Mouse (Mus musculus) forelimb bud, embryonic 11.5 days (tissue): ENCODE data around the gene Rcn2.
"Not testable (repeated sequence)": the region's sequence is repeated elsewhere in the genome, so short reads cannot be mapped to it uniquely, and the experiment has no call there.

ENCODE experiments used
- DNase-seq: peaks from one replicate; pipeline ENCODE4 v3.0.0-alpha.2; 2012; ENCODE audit warnings: low read depth, low spot score

Rcn2 gene

DNA sequence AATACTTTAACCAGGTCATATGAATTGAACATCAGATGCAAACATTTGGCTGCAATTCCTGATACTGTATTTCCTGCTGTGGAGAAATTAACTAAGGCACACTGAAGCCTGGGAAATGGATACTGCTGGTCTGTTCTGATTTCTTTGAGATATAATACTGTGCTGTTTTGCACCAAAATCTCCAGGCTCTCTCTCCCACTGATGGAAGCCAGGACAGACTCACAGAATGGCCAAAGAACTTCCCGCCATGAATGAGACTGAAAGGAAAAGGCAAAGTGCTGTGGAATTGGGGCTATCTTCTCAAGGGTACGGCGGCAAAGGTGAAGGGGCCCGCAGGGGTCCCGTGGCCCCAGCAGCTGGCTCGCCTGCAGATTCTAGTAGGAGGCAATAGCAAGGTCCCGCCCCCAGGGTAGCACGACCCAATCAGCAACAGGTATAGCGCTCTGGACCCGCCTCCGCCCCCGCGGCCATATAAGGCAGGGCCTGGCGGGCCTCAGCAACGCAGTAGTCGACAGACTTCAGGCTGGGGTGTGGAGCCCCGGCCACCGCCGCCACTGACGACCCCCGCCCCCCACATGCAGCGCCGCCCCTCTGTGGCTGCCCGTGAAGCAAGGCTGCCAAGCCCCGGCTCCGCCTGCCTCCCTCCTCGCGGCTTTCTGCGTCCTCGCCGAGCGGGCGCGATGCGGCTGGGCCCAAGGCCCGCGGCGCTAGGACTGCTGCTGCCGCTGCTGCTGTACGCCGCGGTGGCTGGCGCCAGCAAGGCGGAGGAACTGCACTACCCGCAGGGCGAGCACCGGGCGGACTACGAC, at the start of gene Rcn2:
Rcn2 (plus strand) TSS at position 474 of the 809 bp plus-strand sequence.
- DNase-seq, result peak; percentile 94

DNA sequence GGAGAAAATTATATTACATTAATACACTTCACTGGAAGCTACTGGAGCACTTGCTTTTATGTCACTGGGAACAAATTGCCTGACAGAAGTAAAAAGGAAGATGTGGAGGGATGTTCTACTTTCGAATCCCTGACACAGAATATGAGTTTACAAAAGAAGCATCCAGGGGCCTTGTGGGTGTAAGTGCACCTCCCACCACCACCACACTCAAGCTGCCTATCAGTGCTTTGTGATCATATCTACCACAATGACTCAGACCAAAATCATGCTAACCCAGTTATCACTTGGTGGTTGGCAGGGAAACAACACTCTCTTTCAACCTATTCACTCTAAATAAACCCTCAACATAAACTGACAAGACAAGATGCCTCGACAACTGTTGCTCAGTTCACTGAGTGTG, 37.0 kb upstream of the Rcn2 start:
- DNase-seq, result not testable (repeated sequence)

DNA sequence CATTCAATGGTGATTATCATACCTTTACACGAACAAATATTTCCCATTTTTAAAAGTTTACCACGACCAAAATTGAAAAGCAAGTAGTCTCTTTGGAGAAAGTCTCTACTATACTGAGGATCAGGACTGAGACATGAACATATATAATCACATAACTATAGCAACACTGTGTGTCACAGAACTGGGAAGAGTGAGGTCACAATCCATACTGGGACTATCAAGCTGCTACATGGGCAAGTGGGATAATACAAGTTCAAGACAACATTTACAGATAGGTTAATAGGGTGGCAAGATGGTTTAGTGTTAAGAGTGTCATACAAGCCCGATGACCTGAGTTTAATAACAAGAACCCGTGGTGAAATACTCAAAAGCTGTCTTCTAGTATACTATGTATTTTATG, 31.2 kb upstream of the Rcn2 start, which contains the start of gene 4930563M21Rik:
4930563M21Rik (minus strand) TSS at position 101 of the 400 bp plus-strand sequence.
- DNase-seq, result no peak

DNA sequence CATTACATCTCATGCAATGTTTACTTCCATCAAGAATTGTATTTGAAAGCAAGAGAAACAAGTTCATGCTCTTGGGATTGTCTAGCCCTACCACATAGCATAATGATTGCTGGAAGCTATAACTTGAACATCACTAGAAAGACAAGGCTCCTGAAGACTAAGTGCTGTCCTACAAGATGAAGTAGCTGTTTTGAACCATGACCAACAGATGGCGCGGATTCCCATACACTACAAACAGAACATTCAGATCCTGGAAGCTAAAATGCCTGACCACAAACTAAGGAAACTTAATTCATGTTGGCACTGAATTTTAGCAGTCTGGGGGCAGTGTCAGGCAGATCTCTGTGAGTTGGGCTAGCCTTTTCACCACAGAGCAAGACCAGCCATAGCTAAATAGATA, 16.9 kb upstream of the Rcn2 start:
- peak; percentile 23 for DNase-seq

DNA sequence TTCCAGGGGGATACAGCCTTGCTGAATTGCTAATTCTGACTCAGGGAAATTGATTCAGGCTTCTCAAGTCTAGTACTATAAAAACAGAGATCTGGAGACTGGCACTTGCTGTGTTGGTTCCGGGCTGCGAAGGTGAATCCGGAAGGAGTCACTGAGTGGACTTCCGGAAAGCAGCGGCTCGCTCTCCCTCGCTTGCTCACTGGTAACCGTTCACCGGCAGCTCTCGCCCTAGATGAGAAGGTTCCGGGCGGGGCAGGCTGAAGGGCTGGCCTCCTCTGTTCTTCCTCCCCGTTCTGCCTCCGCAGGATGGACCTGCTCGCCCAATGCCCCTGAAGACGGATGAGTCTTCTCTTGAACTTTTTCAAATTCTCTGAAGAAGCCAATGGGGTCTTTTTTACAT, 14.4 kb upstream of the Rcn2 start:
- DNase-seq, result no peak

DNA sequence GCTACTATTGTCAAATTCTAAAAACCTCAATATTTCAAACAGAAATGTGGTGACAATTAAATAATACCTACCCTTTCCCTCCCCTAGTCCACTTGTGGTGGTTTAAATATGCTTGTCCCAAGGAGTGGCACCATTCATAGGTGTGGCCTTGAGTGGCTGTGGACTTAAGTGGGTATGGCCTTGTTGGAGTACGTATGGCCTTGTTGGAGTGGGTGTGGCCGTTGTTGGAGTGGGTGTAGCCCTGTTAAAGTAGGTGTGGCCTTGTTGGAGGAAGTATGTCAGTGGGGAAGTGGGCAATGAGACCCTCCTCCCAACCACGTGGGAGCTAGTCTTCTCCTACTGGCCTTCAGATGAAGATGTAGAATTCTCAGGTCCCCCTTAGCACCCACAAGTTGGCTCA, 9.4 kb upstream of the Rcn2 start:
- DNase-seq, result no peak

DNA sequence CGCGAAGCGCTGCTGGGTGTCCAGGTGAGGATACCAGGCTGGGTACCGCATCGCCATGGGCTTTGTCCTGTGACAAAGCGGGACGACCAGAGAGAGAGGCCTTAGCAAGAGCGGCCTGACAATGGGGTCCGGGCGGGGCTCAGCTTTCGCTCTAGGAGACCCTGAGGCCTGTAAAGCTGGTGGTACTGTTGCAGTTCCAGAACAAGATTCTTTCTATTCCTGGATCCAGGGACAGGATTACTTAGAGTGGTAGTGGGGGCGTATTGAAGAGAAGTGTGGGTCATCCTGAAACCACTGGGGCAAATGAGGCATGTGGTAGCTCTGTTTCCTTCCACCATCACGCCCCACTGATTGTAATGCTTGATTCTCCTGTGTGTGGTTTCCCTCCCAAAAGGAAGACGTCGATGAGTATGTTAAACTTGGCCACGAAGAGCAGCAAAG, 556 bp downstream of the Rcn2 start:
- DNase-seq, result no peak

DNA sequence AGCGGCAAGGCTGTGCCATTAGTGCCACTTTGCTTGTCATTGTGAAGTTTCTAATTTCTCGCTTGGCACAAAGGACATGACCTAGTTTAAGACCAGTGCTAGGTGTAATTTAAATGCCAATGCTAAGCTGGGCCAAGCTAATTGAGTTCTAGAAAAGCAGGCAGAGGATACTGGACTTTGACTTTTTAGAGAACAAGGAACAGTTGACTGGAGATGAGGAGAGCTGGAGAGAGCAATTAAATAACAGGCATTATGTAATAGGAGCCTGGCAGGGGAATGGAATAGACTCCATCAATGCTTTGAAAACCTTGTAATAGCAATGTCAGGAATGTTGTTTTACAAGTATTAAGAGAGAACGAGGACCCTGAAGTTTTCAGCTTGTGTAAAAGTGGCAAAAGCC, 12.2 kb downstream of the Rcn2 start:
- DNase-seq, result no peak

DNA sequence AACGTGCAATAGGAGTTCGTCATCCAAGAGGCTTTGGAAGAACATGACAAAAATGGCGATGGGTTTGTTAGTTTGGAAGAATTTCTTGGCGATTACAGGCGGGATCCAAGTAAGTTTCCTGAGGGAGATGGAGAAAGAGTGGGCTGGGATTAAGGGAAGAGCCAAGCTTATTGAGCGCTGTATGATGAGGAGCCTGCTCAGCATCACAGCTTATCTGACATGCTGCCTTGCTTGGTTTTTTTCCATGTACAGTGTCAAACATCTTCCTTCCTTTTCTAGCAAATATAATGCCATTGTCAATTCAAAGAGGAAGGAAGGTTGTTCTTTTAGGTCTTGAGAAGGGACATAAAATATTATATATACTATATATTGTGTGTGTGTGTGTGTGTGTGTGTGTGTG, 14.5 kb downstream of the Rcn2 start:
- no peak for DNase-seq

DNA sequence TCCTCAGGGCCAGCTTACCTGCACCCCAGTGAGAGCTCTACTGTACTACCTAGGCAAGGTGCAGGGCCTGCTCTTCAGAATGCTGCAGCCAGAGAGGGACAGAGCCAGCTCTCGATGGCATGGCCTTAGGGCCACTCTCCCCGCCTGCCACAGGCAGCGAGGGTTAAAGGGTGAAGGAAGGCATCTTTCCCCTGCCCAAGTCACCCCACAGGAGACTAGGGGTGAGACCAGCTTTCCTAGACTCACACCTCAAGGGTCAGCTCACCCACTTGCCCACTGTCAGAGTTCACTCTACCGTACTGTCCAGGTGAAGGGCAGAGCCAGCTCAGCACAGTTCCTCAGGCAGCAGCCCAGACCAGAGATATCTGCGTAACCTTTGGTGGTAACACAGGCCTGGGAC, 20.7 kb downstream of the Rcn2 start:
- no peak for DNase-seq

DNA sequence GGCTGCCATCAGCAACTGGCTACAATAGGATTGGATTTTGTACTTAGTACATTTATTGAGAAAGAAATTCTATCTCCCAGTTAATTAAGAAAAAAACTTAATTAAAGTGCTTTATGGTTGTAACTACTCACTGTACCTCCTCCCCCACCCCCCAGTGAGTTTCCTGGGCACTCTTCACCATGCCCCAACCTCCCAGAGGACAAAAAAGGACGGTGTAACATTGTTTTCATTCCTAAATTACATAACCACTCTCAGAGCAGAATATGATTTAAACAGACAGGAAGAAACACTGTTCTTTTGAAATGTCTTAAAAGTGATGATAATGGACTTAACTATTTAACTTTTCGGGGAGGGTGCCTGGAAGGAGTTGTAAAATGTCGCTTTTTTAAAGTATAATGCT, 23.4 kb downstream of the Rcn2 start:
- no peak for DNase-seq

DNA sequence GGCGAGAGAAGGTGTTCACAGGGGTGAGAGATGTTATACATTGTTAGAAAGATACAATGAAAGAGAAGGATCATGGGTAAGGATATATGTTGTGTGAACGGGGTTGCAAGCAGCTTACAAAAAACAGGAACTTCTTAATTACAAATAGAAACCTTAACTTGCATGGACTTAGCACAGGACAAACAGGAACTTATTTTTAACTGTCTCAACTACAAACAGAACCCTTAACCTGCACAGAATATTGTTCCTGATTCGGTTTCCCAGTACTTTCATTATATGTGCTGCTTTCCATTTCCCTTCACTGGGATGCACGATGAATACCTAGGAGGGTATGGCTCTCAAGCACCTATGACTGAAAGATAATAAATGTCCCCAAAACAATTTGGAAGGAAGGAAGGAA, 26.3 kb downstream of the Rcn2 start:
- DNase-seq, result no peak

DNA sequence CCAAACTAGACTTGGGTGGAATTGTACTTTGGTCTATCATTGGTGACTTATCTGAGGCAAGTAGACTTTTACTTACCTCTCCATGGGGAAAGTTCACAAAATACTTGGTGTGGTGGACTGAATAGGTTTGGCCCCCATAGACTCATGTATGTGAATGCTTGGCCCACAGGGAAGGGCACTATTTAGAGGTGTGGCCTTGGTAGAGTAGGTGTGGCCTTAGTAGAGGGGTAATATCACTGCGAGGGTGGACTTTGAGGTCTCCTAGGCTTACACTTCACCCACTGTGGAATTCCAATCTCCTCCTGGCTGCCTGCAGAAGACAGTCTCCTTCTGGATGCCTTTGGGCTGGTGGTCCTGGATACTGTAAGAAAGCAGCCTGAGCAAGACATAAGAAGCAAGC, 27.0 kb downstream of the Rcn2 start:
- DNase-seq, result no peak

DNA sequence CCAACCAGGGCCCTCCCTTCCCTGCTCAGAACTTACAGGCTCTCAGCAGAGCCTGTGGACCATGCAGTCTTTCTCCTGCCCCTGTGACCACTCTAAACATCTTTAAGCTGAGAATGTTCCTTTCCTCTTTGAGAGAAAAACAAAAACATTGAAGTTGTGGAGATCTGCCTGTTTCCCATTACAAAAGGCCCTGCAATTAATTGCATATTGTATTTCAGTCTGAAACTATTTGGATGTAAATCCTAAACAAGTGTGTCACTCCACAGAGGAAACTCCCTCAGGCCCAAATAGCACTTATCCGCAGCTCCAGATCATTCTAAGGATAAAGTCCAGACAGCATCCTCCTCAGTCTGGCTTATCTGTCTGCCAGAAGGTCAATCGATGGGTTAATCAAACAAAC, 31.2 kb downstream of the Rcn2 start:
- no peak for DNase-seq

DNA sequence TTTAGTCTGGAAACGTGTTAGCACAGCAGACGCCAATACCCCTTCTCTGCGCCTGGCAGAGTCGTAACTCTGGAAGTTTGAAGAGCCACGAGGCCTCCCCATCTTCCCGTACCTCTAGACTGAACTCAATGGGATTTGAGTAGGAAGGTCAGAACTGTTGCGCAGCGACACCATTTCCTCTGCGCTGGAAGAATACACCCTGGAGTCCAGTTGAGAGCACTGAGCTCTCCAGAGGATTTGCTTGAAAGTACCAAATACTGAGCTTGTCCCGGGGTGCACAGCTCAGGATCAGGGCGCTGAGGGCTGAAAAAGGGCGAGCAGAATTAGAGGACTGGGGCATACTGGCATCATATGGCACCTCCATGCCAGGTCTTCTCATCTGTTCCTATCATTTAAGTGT, 33.2 kb downstream of the Rcn2 start:
- no peak for DNase-seq

DNA sequence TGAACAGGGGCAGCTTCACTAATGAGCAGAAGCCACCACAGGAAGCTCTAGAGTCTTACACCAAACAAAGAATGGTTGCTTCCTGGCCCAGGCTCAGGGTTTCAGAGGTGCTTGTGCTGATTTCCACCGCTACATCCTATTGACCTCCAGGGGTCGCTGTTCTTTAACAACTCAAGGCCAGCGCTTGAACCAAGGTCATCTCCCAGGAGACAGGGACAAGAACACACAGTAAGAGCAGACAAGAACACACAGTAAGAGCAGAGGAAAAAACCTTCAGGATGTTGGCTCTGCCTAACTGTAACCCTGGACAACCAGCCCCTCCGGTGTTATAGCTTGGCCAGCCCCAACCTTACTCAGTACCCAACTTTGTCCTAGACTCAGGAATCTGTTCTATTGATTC, 33.6 kb downstream of the Rcn2 start:
- DNase-seq, result peak; percentile 80

DNA sequence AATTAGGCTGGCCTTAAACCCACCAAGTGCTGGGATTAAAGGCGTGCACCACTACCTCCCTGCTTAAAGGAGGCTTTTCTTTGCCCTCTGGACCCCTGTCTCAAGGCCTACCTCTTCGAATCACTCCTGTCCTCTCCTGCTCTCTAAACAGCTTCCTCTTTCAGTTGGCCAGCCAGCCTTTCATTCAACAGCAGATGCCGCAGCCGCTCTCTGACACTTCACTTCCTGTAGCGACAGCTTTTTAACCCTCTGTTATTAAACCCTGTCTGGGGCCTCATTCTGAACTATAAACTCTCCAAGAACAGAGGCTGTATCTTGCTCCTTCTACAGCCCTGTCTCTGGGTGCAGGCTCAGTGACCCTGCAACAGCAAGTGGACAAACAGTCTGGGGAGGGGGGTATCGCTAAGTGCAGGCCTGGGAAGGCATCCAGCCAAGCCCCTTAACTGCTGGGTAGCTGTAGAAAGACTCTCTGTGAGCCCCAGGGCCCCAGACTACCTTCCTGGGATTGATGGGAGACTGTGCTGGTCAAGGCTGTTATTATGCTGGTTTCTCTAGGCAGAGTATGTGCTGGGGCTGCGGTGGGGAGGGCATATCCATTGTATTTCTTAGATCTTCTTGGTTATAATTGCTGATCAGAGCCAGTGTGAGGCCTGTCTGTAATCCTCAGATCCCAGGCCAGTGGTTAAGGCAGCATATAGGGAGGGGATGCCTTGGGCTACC, 34.4 kb downstream of the Rcn2 start:
- DNase-seq, result peak; percentile 24

DNA sequence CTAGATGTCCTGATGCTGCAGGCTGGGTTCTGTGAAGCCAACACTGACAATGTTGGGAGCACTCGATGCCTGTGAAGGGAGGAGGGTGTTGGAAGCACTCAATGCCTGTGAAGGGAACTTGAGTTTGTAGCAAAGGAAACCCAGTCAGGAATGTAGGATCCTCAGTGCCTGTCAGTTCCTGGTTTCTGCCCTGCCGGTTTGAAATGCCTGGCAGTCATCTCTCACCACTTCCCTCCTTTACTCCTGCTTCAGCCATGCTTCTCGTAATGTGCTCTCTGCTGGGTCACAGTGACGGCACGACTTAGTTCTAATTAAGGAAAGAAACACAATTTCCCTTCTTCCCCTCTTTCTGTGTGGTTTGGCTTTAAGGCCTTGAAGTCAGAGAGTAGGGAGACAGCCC, 37.9 kb downstream of the Rcn2 start:
- DNase-seq, result no peak

DNA sequence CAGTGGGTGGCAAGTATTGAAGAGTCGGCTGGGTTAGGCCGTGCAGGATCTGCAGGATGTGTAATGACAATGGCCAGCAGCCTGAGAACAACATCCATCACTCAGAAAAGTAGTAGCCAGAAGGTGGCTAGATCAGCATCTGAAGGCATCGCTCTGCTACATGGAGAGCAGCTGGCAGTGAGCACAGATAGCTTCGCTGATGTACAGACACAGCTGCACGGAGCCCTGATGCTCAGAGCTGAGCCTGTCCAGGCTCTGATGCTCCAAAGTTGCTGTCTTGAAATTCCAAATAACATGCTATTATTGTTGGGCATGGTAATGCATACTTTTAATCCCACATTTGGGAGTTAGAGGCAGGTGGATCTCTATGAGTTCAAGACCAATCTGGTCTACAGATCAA, 44.9 kb downstream of the Rcn2 start:
- no peak for DNase-seq

DNA sequence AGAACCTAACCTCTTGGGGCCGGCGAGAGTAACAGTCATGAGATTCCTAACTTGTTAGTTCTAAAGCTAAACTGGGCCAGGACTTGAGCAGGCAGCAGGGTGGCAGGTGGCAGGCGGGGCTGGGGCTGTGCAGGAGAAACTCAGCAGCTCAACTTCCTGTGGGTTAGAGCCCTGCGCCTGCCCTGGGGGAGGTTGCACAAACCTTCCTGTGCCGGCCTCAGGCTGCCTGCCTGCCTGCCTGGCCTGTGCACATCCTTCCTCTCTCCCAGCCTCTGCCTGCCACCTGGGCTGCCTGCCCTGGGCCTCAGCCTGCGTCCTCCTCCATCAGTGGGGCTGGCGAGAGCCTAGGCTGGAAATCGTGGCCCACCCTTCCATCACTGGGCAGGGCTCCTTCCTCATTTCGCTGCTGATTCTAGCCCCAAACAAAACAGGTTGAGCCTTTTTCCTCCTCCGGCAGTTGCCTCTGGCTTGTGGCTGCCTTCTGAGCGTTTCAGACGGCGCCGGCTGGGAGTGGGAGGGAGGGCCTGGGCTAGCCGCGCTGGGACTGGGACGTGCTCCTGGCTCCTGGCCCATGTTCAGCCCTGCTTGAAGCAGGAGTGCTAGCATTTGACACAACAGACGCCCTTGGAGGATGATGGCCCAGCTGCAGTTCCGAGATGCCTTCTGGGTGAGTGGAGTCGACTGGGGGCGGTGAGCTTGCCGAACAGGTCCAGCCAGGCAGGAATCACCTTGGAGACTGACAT, 48.3 kb downstream of the Rcn2 start, which contains the start of gene Pstpip1:
Pstpip1 (plus strand) TSS at position 185 of the 743 bp plus-strand sequence.
- DNase-seq, result peak; percentile 21

DNA sequence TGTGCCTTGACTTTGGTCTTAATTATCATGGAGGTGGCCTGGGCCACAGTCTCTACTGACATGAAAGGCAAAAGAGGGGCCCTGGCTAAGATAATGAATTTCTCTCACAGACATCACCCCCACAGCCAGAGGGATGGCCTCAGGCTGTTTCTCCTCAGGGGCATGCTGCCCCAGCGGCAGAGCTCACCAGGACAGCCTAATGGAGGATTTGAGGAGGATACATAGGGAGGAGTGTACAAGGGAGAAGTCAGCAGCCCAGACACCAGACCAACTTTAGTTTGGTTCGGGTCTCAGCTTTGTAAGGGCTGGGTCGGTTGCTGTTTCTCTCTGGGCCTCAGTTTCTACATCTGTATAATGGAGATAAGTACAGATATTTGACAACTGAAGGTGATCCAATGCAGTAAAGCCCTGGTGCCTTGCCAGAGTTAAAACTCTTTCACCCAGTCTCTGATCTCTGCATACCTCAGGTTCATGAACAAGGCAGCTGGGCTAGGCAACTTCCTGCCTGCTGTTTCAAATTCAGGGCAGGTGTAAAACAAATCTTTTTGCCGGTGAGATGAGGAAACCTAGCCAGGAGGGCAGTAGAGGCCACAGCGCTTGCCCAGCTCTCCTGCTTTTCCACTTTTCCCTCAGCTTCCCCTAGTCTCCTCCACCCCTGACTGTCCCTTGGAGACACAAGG, 49.0 kb downstream of the Rcn2 start:
- DNase-seq, result no peak

DNA sequence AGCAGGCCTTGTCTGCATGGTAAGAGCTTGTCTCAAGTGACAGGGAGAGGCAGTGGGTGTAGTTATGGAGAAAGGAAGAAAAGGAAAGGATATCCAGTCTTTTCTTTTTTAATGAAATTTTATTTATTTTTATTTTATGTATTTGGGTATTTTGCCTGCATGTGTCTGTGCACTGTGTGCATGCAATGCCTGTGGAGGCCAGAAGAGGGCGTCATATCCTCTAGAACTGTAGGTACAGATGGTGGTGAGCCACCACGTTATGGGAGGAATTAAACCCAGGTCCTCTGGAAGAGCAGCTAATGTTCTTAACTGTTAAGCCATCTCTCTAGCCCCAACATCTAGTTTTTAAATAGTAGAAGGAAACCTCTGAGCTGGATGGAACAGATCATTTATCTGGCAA, 50.5 kb downstream of the Rcn2 start:
- DNase-seq, result no peak
